Mouse (Mus musculus): Measurements from ENCODE around the gene Slc39a9. TPM values are rescaled to one million over a fixed set of nuclear protein-coding genes. Genes with fewer than 3 reads are reported as not detected.

Slc39a9 gene
- polyA plus RNA-seq, 1 experiment from 2014 or later: 22.4 TPM

GRCm38 (mm10) chr12:80673170-80673569 is 29.5 kb downstream of the Slc39a9 start:
- no peaks in the 10 kb centered on the region for H3K4me1 ChIP-seq (ENCODE audit: control insufficient read depth, insufficient read depth, low read length)
- ATAC-seq (no peak), DNase-seq (ENCODE audit: low spot score) (peak; percentile 76)
- H3K9ac ChIP-seq (ENCODE audit: low read length): no peak overlapping the region
- no peaks in the 10 kb centered on the region for H3K27me3 ChIP-seq (replicated peaks; ENCODE audit: control insufficient read depth, insufficient read depth, low read length)
- no peaks in the 10 kb centered on the region for H3K9me3 ChIP-seq (replicated peaks; ENCODE audit: control insufficient read depth, low read length)
- H3K36me3 ChIP-seq (ENCODE audit: control insufficient read depth, insufficient read depth, low read length): peaks cover 50% of the 10 kb centered on the region
- H3K4me3 ChIP-seq (ENCODE audit: low read depth, low read length): no peak overlapping the region
- no peak overlapping the region for H3K27ac ChIP-seq (ENCODE audit: low read depth, low read length)
- no peak overlapping the region for H3K4me2 ChIP-seq (ENCODE audit: low read length)
- WGBS: 17% methylated on average over 3 of the region's 3 CpGs

DNA sequence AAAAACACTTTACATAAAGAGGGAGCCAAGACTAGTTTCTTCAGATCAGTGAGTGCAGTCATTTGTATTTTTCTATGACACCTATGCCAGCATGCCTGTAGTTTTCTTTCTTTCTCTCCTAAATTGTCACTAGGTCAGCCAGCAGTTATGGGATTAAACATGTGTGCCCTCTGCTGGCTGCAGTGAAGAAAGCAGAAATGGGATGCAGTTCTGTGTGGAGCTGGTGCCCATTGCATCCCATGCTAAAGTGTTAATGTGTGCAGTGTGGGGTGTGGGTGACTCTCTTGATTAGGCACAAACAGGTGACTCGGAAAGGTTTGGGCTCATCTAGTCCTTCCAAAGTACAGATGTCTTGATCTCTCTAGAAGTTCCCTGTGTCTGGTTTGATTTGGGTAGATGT is 37.7 kb downstream of the Slc39a9 start:
- Histone ChIP-seq H3K4me1 (ENCODE audit: control insufficient read depth, insufficient read depth, low read length) (no peaks in the 10 kb centered on the region), H3K4me2 (ENCODE audit: low read length) (no peak overlapping the region), H3K27me3 (replicated peaks; ENCODE audit: control insufficient read depth, insufficient read depth, low read length) (no peaks in the 10 kb centered on the region), H3K9ac (ENCODE audit: low read length) (no peak overlapping the region), H3K4me3 (ENCODE audit: low read depth, low read length) (no peak overlapping the region), H3K9me3 (replicated peaks; ENCODE audit: control insufficient read depth, low read length) (no peaks in the 10 kb centered on the region), H3K27ac (ENCODE audit: low read depth, low read length) (no peak overlapping the region), H3K36me3 (ENCODE audit: control insufficient read depth, insufficient read depth, low read length) (peaks cover 25% of the 10 kb centered on the region)
- WGBS: 76% methylated on average over 1 of the region's 1 CpGs
- DNase-seq (ENCODE audit: low spot score) (peak; percentile 61), ATAC-seq (no peak)

DNA sequence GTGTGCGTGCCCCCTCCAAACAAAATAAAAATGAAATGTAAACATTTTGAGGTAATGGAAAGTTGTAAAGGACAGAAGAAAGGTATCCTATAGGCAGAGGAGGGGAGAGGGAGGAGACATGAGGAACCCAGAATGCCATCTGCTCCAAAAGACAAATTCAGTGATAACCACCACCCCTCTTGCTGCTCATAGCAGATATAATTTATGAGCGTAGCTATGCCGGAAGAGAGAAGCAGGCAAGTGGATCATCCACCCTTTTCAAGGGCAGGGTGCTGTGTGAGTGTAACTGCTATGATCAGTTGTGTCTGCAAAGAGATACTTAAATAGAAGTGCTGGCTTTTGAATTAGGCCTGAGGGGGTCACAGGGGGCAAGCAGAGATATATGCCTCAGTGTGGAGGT is 39.9 kb downstream of the Slc39a9 start:
- DNase-seq (ENCODE audit: low spot score) (no peak), ATAC-seq (no peak)
- Histone ChIP-seq H3K27ac (ENCODE audit: low read depth, low read length) (no peak overlapping the region), H3K9me3 (replicated peaks; ENCODE audit: control insufficient read depth, low read length) (no peaks in the 10 kb centered on the region), H3K27me3 (replicated peaks; ENCODE audit: control insufficient read depth, insufficient read depth, low read length) (no peaks in the 10 kb centered on the region), H3K36me3 (ENCODE audit: control insufficient read depth, insufficient read depth, low read length) (peaks cover 7% of the 10 kb centered on the region; the same call in 1 of the 2 replicates), H3K4me2 (ENCODE audit: low read length) (no peak overlapping the region), H3K4me3 (ENCODE audit: low read depth, low read length) (no peak overlapping the region), H3K9ac (ENCODE audit: low read length) (no peak overlapping the region), H3K4me1 (ENCODE audit: control insufficient read depth, insufficient read depth, low read length) (no peaks in the 10 kb centered on the region; the same call in 1 of the 2 replicates)
- 97% methylated on average over 3 of the region's 3 CpGs for WGBS

- H3K4me2 ChIP-seq (ENCODE audit: low read length): no peak overlapping the region
- ATAC-seq: no peak
- WGBS: 48% methylated on average over 3 of the region's 3 CpGs
These were observed 40.6 kb downstream of the Slc39a9 start for GRCm38 (mm10) chr12:80684316-80684715.

DNA sequence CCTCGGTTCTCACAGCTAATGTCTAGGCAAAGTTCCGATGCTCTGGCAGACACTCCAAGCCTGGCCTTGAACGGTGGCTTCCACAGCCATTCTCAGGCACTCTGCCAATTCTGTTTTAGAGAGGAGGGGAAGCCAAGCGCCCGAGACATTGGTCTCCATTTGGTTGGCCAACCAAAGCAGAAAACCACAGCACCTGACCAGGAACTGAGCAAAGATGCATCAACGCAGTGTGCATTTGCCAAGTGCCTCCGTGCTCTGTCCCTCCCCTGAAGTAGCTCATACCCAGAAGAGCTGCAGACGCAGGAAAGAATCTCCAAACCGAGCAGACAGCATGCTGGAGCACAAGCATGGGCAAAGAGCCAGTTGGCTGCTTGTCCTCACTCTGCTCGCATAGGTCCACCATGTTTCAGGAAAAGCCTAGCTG is 44.1 kb downstream of the Slc39a9 start:
- peaks cover 4% of the 10 kb centered on the region for H3K4me1 ChIP-seq (ENCODE audit: control insufficient read depth, insufficient read depth, low read length)
- H3K36me3 ChIP-seq (ENCODE audit: control insufficient read depth, insufficient read depth, low read length): no peaks in the 10 kb centered on the region
- H3K9me3 ChIP-seq (replicated peaks; ENCODE audit: control insufficient read depth, low read length): no peaks in the 10 kb centered on the region
- H3K27me3 ChIP-seq (replicated peaks; ENCODE audit: control insufficient read depth, insufficient read depth, low read length): peaks cover 19% of the 10 kb centered on the region
- WGBS: 59% methylated on average over 10 of the region's 10 CpGs
- ATAC-seq: peak; percentile 67; the same call in 1 of the 2 replicates
- DNase-seq (ENCODE audit: low spot score): peak; percentile 85
- no peak overlapping the region for H3K4me3 ChIP-seq (ENCODE audit: low read depth, low read length)
- H3K4me2 ChIP-seq (ENCODE audit: low read length): no peak overlapping the region
- H3K27ac ChIP-seq (ENCODE audit: low read depth, low read length): no peak overlapping the region
- H3K9ac ChIP-seq (ENCODE audit: low read length): no peak overlapping the region

More at GRCm38 (mm10) chr12:80684316-80684715, 40.6 kb downstream of the Slc39a9 start:
- Histone ChIP-seq H3K27me3 (replicated peaks; ENCODE audit: control insufficient read depth, insufficient read depth, low read length) (no peaks in the 10 kb centered on the region), H3K36me3 (ENCODE audit: control insufficient read depth, insufficient read depth, low read length) (peaks cover 4% of the 10 kb centered on the region; the same call in 1 of the 2 replicates), H3K9me3 (replicated peaks; ENCODE audit: control insufficient read depth, low read length) (no peaks in the 10 kb centered on the region), H3K9ac (ENCODE audit: low read length) (no peak overlapping the region), H3K4me1 (ENCODE audit: control insufficient read depth, insufficient read depth, low read length) (no peaks in the 10 kb centered on the region; the same call in 1 of the 2 replicates), H3K27ac (ENCODE audit: low read depth, low read length) (no peak overlapping the region), H3K4me3 (ENCODE audit: low read depth, low read length) (no peak overlapping the region)
- no peak for DNase-seq (ENCODE audit: low spot score)

DNA sequence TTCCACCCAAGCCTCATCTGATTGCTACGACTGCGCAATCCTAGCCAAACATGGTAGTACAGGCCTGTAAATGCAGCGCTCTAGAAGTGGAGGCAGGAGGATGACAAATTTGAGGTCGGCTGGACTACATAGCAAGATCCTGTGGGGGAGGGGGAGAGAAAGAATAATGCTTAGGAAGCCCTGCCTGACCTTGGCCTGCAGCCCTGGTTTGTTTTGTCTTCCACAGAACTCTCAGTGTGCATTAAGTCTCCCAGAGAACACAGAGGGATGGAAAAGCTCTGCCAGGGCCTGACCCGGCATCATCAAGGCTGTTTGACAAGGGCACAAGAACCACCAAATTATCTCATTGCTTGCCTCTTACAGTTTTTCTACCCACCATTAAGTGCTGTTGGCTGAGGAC is 46.0 kb downstream of the Slc39a9 start:
- H3K4me1 ChIP-seq (ENCODE audit: control insufficient read depth, insufficient read depth, low read length): peaks cover 4% of the 10 kb centered on the region
- no peak overlapping the region for H3K4me2 ChIP-seq (ENCODE audit: low read length)
- H3K36me3 ChIP-seq (ENCODE audit: control insufficient read depth, insufficient read depth, low read length): no peaks in the 10 kb centered on the region
- H3K27ac ChIP-seq (ENCODE audit: low read depth, low read length): no peak overlapping the region
- DNase-seq (ENCODE audit: low spot score): no peak
- H3K9ac ChIP-seq (ENCODE audit: low read length): no peak overlapping the region
- no peaks in the 10 kb centered on the region for H3K9me3 ChIP-seq (replicated peaks; ENCODE audit: control insufficient read depth, low read length)
- H3K27me3 ChIP-seq (replicated peaks; ENCODE audit: control insufficient read depth, insufficient read depth, low read length): peaks cover 33% of the 10 kb centered on the region
- H3K4me3 ChIP-seq (ENCODE audit: low read depth, low read length): no peak overlapping the region
- 62% methylated on average over 5 of the region's 5 CpGs for WGBS
- ATAC-seq: no peak

DNA sequence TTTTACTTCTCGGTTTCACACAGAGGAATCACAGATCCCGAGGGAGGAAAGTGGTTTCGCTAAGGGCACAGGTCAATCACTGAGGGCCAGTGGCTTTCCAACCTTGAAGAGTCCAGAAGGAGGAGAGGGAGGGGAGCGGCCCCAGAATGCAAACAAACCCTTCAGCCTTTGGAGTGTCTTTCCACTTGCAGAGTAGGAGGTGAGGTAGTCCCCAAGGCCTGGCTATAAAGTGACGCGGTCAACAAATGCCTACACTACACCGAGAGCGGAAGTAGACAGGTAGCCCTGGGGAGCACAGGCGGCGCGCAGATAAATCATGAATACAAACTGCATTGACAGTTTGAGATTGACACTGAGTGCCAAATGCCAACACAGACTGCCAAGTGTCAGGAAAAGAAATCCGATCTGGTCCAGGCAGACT is 48.0 kb downstream of the Slc39a9 start:
- H3K9ac ChIP-seq (ENCODE audit: low read length): no peak overlapping the region
- ATAC-seq (no peak), DNase-seq (ENCODE audit: low spot score) (no peak)
- WGBS: 17% methylated on average over 12 of the region's 12 CpGs
- no peak overlapping the region for H3K4me3 ChIP-seq (ENCODE audit: low read depth, low read length)
- no peak overlapping the region for H3K27ac ChIP-seq (ENCODE audit: low read depth, low read length)
- H3K27me3 ChIP-seq (replicated peaks; ENCODE audit: control insufficient read depth, insufficient read depth, low read length): peaks cover 33% of the 10 kb centered on the region
- H3K9me3 ChIP-seq (replicated peaks; ENCODE audit: control insufficient read depth, low read length): no peaks in the 10 kb centered on the region
- H3K36me3 ChIP-seq (ENCODE audit: control insufficient read depth, insufficient read depth, low read length): no peaks in the 10 kb centered on the region
- 0 out of 2 replicates have a peak overlapping the region, but pooled peaks have one; percentile 60 for H3K4me2 ChIP-seq (ENCODE audit: low read length)
- H3K4me1 ChIP-seq (ENCODE audit: control insufficient read depth, insufficient read depth, low read length): peaks cover 4% of the 10 kb centered on the region

GRCm38 (mm10) chr12:80692269-80692972 is 48.7 kb downstream of the Slc39a9 start, which contains the start of gene Plekhd1:
TSS of gene Plekhd1 (plus strand) at chr12:80692591.
- Histone ChIP-seq H3K9ac (ENCODE audit: low read length) (peak within 1 kb of the TSS; percentile 48), H3K27ac (ENCODE audit: low read depth, low read length) (no peak within 1 kb of the TSS), H3K9me3 (replicated peaks; ENCODE audit: control insufficient read depth, low read length) (no peaks in the 10 kb centered on the region), H3K4me3 (ENCODE audit: low read depth, low read length) (peak within 1 kb of the TSS; percentile 30), H3K36me3 (ENCODE audit: control insufficient read depth, insufficient read depth, low read length) (no peaks in the 10 kb centered on the region), H3K4me2 (ENCODE audit: low read length) (peak within 1 kb of the TSS; percentile 60), H3K4me1 (ENCODE audit: control insufficient read depth, insufficient read depth, low read length) (peaks cover 4% of the 10 kb centered on the region), H3K27me3 (replicated peaks; ENCODE audit: control insufficient read depth, insufficient read depth, low read length) (peaks cover 33% of the 10 kb centered on the region)
- ATAC-seq (peak; percentile 76), DNase-seq (ENCODE audit: low spot score) (peak; percentile 45)
- 2% methylated on average over 38 of the region's 52 CpGs for WGBS

DNA sequence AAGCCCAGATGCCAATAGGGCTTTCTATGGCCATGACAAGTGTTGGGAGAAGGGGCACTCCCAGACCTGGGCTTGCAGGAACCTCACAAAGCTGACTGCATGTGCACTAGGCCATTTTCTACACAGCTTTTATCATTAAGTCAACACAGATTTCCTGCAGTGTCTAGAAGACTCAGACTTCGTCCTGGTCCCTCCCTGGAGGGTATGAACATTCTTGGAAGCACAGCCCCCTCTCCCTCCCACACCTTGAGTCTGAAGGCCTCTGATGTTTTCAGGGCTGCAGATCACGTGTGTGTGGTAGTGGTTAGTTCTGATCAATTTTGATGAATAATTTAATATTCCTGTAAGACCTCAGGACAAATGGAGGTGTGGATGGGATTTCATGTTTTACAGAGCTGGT is 50.0 kb downstream of the Slc39a9 start:
- H3K36me3 ChIP-seq (ENCODE audit: control insufficient read depth, insufficient read depth, low read length): no peaks in the 10 kb centered on the region
- no peak overlapping the region for H3K9ac ChIP-seq (ENCODE audit: low read length)
- no peak overlapping the region for H3K27ac ChIP-seq (ENCODE audit: low read depth, low read length)
- H3K4me3 ChIP-seq (ENCODE audit: low read depth, low read length): no peak overlapping the region
- no peak for ATAC-seq
- DNase-seq (ENCODE audit: low spot score): no peak
- peaks cover 33% of the 10 kb centered on the region for H3K27me3 ChIP-seq (replicated peaks; ENCODE audit: control insufficient read depth, insufficient read depth, low read length)
- no peaks in the 10 kb centered on the region for H3K9me3 ChIP-seq (replicated peaks; ENCODE audit: control insufficient read depth, low read length)
- peaks cover 4% of the 10 kb centered on the region for H3K4me1 ChIP-seq (ENCODE audit: control insufficient read depth, insufficient read depth, low read length)
- H3K4me2 ChIP-seq (ENCODE audit: low read length): no peak overlapping the region
- WGBS: 67% methylated on average over 2 of the region's 2 CpGs

Measured in forebrain, embryonic 14.5 days (tissue).